Mouse (Mus musculus): ENCODE results near the gene Tmx2.
"Not testable (repeated sequence)": the region's sequence is repeated elsewhere in the genome, so short reads cannot be mapped to it uniquely, and the experiment has no call there.

The Tmx2 gene

GRCm38 (mm10) chr2:84707523-84707922, 28.6 kb upstream of the Tmx2 start:
- Histone ChIP-seq H3K27me3 (ENCODE audit: control insufficient read depth, insufficient read depth, low read length, poor library complexity, severe bottlenecking) (no peaks in the 10 kb centered on the region), H3K36me3 (ENCODE audit: control insufficient read depth, insufficient read depth, low read length, poor library complexity, severe bottlenecking) (peaks cover 12% of the 10 kb centered on the region; the same call in 1 of the 2 replicates)
- no peak for DNase-seq (ENCODE audit: low read depth, low spot score)

- Histone ChIP-seq H3K36me3 (ENCODE audit: control insufficient read depth, insufficient read depth, low read length, poor library complexity, severe bottlenecking) (peaks cover 10% of the 10 kb centered on the region; the same call in 1 of the 2 replicates), H3K27me3 (ENCODE audit: control insufficient read depth, insufficient read depth, low read length, poor library complexity, severe bottlenecking) (no peaks in the 10 kb centered on the region)
- peak; percentile 30 for DNase-seq (ENCODE audit: low read depth, low spot score)
These were observed 26.4 kb upstream of the Tmx2 start for GRCm38 (mm10) chr2:84705295-84705694.

- no peak for DNase-seq (ENCODE audit: low read depth, low spot score)
- Histone ChIP-seq H3K36me3 (ENCODE audit: control insufficient read depth, insufficient read depth, low read length, poor library complexity, severe bottlenecking) (peaks cover 10% of the 10 kb centered on the region; the same call in 1 of the 2 replicates), H3K27me3 (ENCODE audit: control insufficient read depth, insufficient read depth, low read length, poor library complexity, severe bottlenecking) (no peaks in the 10 kb centered on the region)
These were observed 25.4 kb upstream of the Tmx2 start for GRCm38 (mm10) chr2:84704329-84704728.

- Histone ChIP-seq H3K36me3 (ENCODE audit: control insufficient read depth, insufficient read depth, low read length, poor library complexity, severe bottlenecking) (peaks cover 11% of the 10 kb centered on the region; the same call in 1 of the 2 replicates), H3K27me3 (ENCODE audit: control insufficient read depth, insufficient read depth, low read length, poor library complexity, severe bottlenecking) (no peaks in the 10 kb centered on the region)
- DNase-seq (ENCODE audit: low read depth, low spot score), result no peak
These were observed 24.6 kb upstream of the Tmx2 start for GRCm38 (mm10) chr2:84703497-84703896.

- H3K27me3 ChIP-seq (ENCODE audit: control insufficient read depth, insufficient read depth, low read length, poor library complexity, severe bottlenecking), result no peaks in the 10 kb centered on the region
- no peak for DNase-seq (ENCODE audit: low read depth, low spot score)
These were observed 16.2 kb upstream of the Tmx2 start for GRCm38 (mm10) chr2:84695007-84695695.

GRCm38 (mm10) chr2:84690050-84690449, 11.1 kb upstream of the Tmx2 start:
- peaks cover 21% of the 10 kb centered on the region for H3K36me3 ChIP-seq (ENCODE audit: control insufficient read depth, insufficient read depth, low read length, poor library complexity, severe bottlenecking)
- no peak for DNase-seq (ENCODE audit: low read depth, low spot score)
- no peaks in the 10 kb centered on the region for H3K27me3 ChIP-seq (ENCODE audit: control insufficient read depth, insufficient read depth, low read length, poor library complexity, severe bottlenecking)

More at GRCm38 (mm10) chr2:84695007-84695695, 16.2 kb upstream of the Tmx2 start:
- peaks cover 12% of the 10 kb centered on the region for H3K36me3 ChIP-seq (ENCODE audit: control insufficient read depth, insufficient read depth, low read length, poor library complexity, severe bottlenecking)

GRCm38 (mm10) chr2:84688080-84688844, 9.3 kb upstream of the Tmx2 start:
- DNase-seq (ENCODE audit: low read depth, low spot score), result no peak

GRCm38 (mm10) chr2:84682605-84683183, 3.8 kb upstream of the Tmx2 start:
- peaks cover 6% of the 10 kb centered on the region for H3K36me3 ChIP-seq (ENCODE audit: control insufficient read depth, insufficient read depth, low read length, poor library complexity, severe bottlenecking)
- DNase-seq (ENCODE audit: low read depth, low spot score), result no peak
- no peaks in the 10 kb centered on the region for H3K27me3 ChIP-seq (ENCODE audit: control insufficient read depth, insufficient read depth, low read length, poor library complexity, severe bottlenecking)

More at GRCm38 (mm10) chr2:84688080-84688844, 9.3 kb upstream of the Tmx2 start:
- Histone ChIP-seq H3K36me3 (ENCODE audit: control insufficient read depth, insufficient read depth, low read length, poor library complexity, severe bottlenecking) (peaks cover 21% of the 10 kb centered on the region), H3K27me3 (ENCODE audit: control insufficient read depth, insufficient read depth, low read length, poor library complexity, severe bottlenecking) (no peaks in the 10 kb centered on the region)

- peak; percentile 98 for DNase-seq (ENCODE audit: low read depth, low spot score)
- H3K36me3 ChIP-seq (ENCODE audit: control insufficient read depth, insufficient read depth, low read length, poor library complexity, severe bottlenecking), result peaks cover 4% of the 10 kb centered on the region; the same call in 1 of the 2 replicates
- no peaks in the 10 kb centered on the region for H3K27me3 ChIP-seq (ENCODE audit: control insufficient read depth, insufficient read depth, low read length, poor library complexity, severe bottlenecking)
These were observed 716 bp downstream of the Tmx2 start, which contains the start of the genes Gm28635 and Med19 for GRCm38 (mm10) chr2:84677968-84678880. Gene Gm28635 (minus strand): TSS chr2:84678041. Gene Med19 (plus strand): TSS chr2:84678402.

- H3K27me3 ChIP-seq (ENCODE audit: control insufficient read depth, insufficient read depth, low read length, poor library complexity, severe bottlenecking), result no peaks in the 10 kb centered on the region
- H3K36me3 ChIP-seq (ENCODE audit: control insufficient read depth, insufficient read depth, low read length, poor library complexity, severe bottlenecking), result peaks cover 9% of the 10 kb centered on the region
- DNase-seq (ENCODE audit: low read depth, low spot score), result no peak
These were observed 1.5 kb downstream of the Tmx2 start for GRCm38 (mm10) chr2:84677270-84677967.

GRCm38 (mm10) chr2:84671535-84671934, 7.4 kb downstream of the Tmx2 start:
- H3K36me3 ChIP-seq (ENCODE audit: control insufficient read depth, insufficient read depth, low read length, poor library complexity, severe bottlenecking); H3K27me3 ChIP-seq (ENCODE audit: control insufficient read depth, insufficient read depth, low read length, poor library complexity, severe bottlenecking); DNase-seq (ENCODE audit: low read depth, low spot score): not testable (repeated sequence)

- H3K36me3 ChIP-seq (ENCODE audit: control insufficient read depth, insufficient read depth, low read length, poor library complexity, severe bottlenecking), result peaks cover 8% of the 10 kb centered on the region
- peak; percentile 92 for DNase-seq (ENCODE audit: low read depth, low spot score)
- no peaks in the 10 kb centered on the region; the same call in 1 of the 2 replicates for H3K27me3 ChIP-seq (ENCODE audit: control insufficient read depth, insufficient read depth, low read length, poor library complexity, severe bottlenecking)
These were observed 8.4 kb downstream of the Tmx2 start, which contains the start of gene Selenoh for GRCm38 (mm10) chr2:84670569-84670933. Gene Selenoh (minus strand): TSS chr2:84670770.

GRCm38 (mm10) chr2:84669828-84670568, 8.9 kb downstream of the Tmx2 start:
- H3K27me3 ChIP-seq (ENCODE audit: control insufficient read depth, insufficient read depth, low read length, poor library complexity, severe bottlenecking), result no peaks in the 10 kb centered on the region; the same call in 1 of the 2 replicates
- peaks cover 8% of the 10 kb centered on the region for H3K36me3 ChIP-seq (ENCODE audit: control insufficient read depth, insufficient read depth, low read length, poor library complexity, severe bottlenecking)
- peak; percentile 31 for DNase-seq (ENCODE audit: low read depth, low spot score)
